Mouse (Mus musculus) MEL (cell line): ENCODE measurements around the gene Fam53b. TPM values are rescaled to one million over a fixed set of nuclear protein-coding genes. Genes with fewer than 3 reads are reported as not detected.

Source experiments
- DNase-seq: peaks from one replicate; pipeline ENCODE4 v3.0.0; 2011; ENCODE audit warnings: low read depth, low spot score
- H3K27ac ChIP-seq: 2 replicates; pipeline ENCODE4 v1.5.1; 2012; ENCODE audit warnings: low read depth, mild to moderate bottlenecking, control low read depth, low read length, moderate library complexity; ENCODE audit not compliant: control insufficient read depth
- H3K27me3 ChIP-seq, 2 experiments: fragments of 150-350 bp in 1 of 2; sonication (generic) in 1 of 2; 2 replicates each; pipeline ENCODE4 v1.6.1; 2012; ENCODE audit warnings: low read length in 2 of 2, mild to moderate bottlenecking in 2 of 2, improper control_type of control experiment in 1 of 2, moderate library complexity in 1 of 2; ENCODE audit not compliant: insufficient read depth in 2 of 2, control insufficient read depth in 1 of 2
- H3K36me3 ChIP-seq, 2 experiments: 2 replicates each; pipeline ENCODE4 v1.6.1; 2012 to 2014; ENCODE audit warnings: low read length in 2 of 2, improper control_type of control experiment in 1 of 2, inconsistent platforms in 1 of 2, mild to moderate bottlenecking in 1 of 2; ENCODE audit not compliant: insufficient read depth in 2 of 2, control insufficient read depth in 1 of 2
- H3K4me1 ChIP-seq, 2 experiments: fragments of 150-350 bp in 1 of 2; sonication (generic) in 1 of 2; 2 replicates each; pipeline ENCODE4 v1.6.1; 2012; ENCODE audit warnings: low read length in 2 of 2, improper control_type of control experiment in 1 of 2, mild to moderate bottlenecking in 1 of 2; ENCODE audit not compliant: insufficient read depth in 2 of 2, control insufficient read depth in 1 of 2
- H3K4me3 ChIP-seq, 2 experiments: fragments of 150-350 bp in 1 of 2; sonication (generic) in 1 of 2; 2 replicates each; pipeline ENCODE4 v1.5.1; 2012; ENCODE audit warnings: low read depth in 2 of 2, low read length in 2 of 2, mild to moderate bottlenecking in 2 of 2, moderate library complexity in 2 of 2, control low read depth in 1 of 2, improper control_type of control experiment in 1 of 2; ENCODE audit not compliant: control insufficient read depth in 1 of 2, insufficient read depth in 1 of 2
- H3K79me2 ChIP-seq: 2 replicates; pipeline ENCODE4 v1.6.1; 2012; ENCODE audit warnings: mild to moderate bottlenecking, low read length, moderate library complexity; ENCODE audit not compliant: control insufficient read depth, poor library complexity, insufficient read depth
- H3K9ac ChIP-seq: 2 replicates; pipeline ENCODE4 v1.6.1; 2012; ENCODE audit warnings: low read depth, mild to moderate bottlenecking, control low read depth, low read length, moderate library complexity; ENCODE audit not compliant: control insufficient read depth, poor library complexity, severe bottlenecking
- H3K9me3 ChIP-seq: fragments of 150-350 bp; sonication (generic); replicated peaks from 2 replicates; pipeline ENCODE4 v1.6.1; 2012; ENCODE audit warnings: mild to moderate bottlenecking, low read length, improper control_type of control experiment, moderate library complexity; ENCODE audit not compliant: insufficient read depth
- CTCF ChIP-seq, 3 experiments: IDR thresholded peaks in 2 of 3; conservative IDR thresholded peaks in 1 of 3; 2 replicates each; pipeline ENCODE4 v1.5.1; 2011 to 2012; ENCODE audit warnings: low read length in 3 of 3, low read depth in 2 of 3, mild to moderate bottlenecking in 2 of 3, improper control_type of control experiment in 1 of 3, inconsistent platforms in 1 of 3, mixed read lengths in 1 of 3, moderate library complexity in 1 of 3; ENCODE audit not compliant: control insufficient read depth in 1 of 3, insufficient read depth in 1 of 3, poor library complexity in 1 of 3, severe bottlenecking in 1 of 3
- ELF1 ChIP-seq: IDR thresholded peaks from 2 replicates; pipeline ENCODE4 v1.6.1; 2014; ENCODE audit warnings: low read depth, mild to moderate bottlenecking, inconsistent platforms, low read length, improper control_type of control experiment, moderate library complexity
- GATA1 ChIP-seq: IDR thresholded peaks from 2 replicates; pipeline ENCODE4 v1.6.1; 2011; ENCODE audit warnings: low read depth, low read length, improper control_type of control experiment
- POLR2A ChIP-seq, 2 experiments: IDR thresholded peaks; 2 replicates each; pipeline ENCODE4 v1.6.1; 2011 to 2012; ENCODE audit warnings: low read length in 2 of 2, mild to moderate bottlenecking in 2 of 2, control low read depth in 1 of 2, improper control_type of control experiment in 1 of 2, low read depth in 1 of 2, moderate library complexity in 1 of 2; ENCODE audit not compliant: control insufficient read depth in 1 of 2, insufficient read depth in 1 of 2, poor library complexity in 1 of 2
- POLR2AphosphoS5 ChIP-seq: IDR thresholded peaks from 2 replicates; pipeline ENCODE4 v1.6.1; 2012; ENCODE audit warnings: low read depth, borderline replicate concordance, mild to moderate bottlenecking, inconsistent platforms, low read length, moderate library complexity, mixed read lengths
- SMC3 ChIP-seq: IDR thresholded peaks from 2 replicates; pipeline ENCODE4 v1.6.1; 2011; ENCODE audit warnings: low read depth, low read length, improper control_type of control experiment
- TAL1 ChIP-seq: IDR thresholded peaks from 2 replicates; pipeline ENCODE4 v1.6.1; 2012; ENCODE audit warnings: mild to moderate bottlenecking, inconsistent platforms, low read length, moderate library complexity, mixed read lengths
- USF1 ChIP-seq: IDR thresholded peaks from 2 replicates; pipeline ENCODE4 v1.6.1; 2014; ENCODE audit warnings: low read depth, mild to moderate bottlenecking, inconsistent platforms, low read length, improper control_type of control experiment, moderate library complexity
- USF2 ChIP-seq, 2 experiments: IDR thresholded peaks; 2 replicates each; pipeline ENCODE4 v1.6.1; 2011 to 2012; ENCODE audit warnings: improper control_type of control experiment in 2 of 2, low read length in 2 of 2, borderline replicate concordance in 1 of 2, inconsistent platforms in 1 of 2, low read depth in 1 of 2, mild to moderate bottlenecking in 1 of 2; ENCODE audit not compliant: insufficient read depth in 1 of 2
- ZMIZ1 ChIP-seq: IDR thresholded peaks from 2 replicates; pipeline ENCODE4 v1.6.1; 2012; ENCODE audit warnings: low read depth, mild to moderate bottlenecking, inconsistent platforms, low read length, improper control_type of control experiment, moderate library complexity
- ZNF384 ChIP-seq: IDR thresholded peaks from 2 replicates; pipeline ENCODE4 v1.6.1; 2012; ENCODE audit warnings: low read depth, mild to moderate bottlenecking, inconsistent platforms, low read length, improper control_type of control experiment
- polyA plus RNA-seq, 2 experiments: library from polyadenylated mRNA; stranded (reverse) in 1 of 2; unstranded in 1 of 2; fragments of >175 nt in 1 of 2; fragments of >200 nt in 1 of 2; gene quantifications; 2 replicates each; pipeline versions ENCODE4 v1.2.1 to v1.2.4; 2012; ENCODE audit warnings: low replicate concordance in 2 of 2, low read depth in 1 of 2; ENCODE audit not compliant: insufficient read length in 2 of 2, insufficient read depth in 1 of 2, missing spikeins in 1 of 2
- total RNA-seq: library from RNA; depleted of rRNA; stranded (reverse); fragments of 300-350 nt; gene quantifications from 2 replicates; pipeline ENCODE4 v1.2.3, GENCODE M21; 2012

Gene Fam53b
- total and polyA plus RNA-seq, 3 experiments: 7.9 to 15.4 TPM; not detected in 1

- H3K36me3 ChIP-seq: no peaks in the 10 kb centered on the region
- TF ChIP-seq ZMIZ1 (no peak), GATA1 (no peak), SMC3 (no peak), ZNF384 (no peak), USF1 (no peak), POLR2AphosphoS5 (no peak)
- no peak overlapping the region for H3K4me3 ChIP-seq
- no peaks in the 10 kb centered on the region for H3K9me3 ChIP-seq
- no peaks in the 10 kb centered on the region for H3K79me2 ChIP-seq
- H3K4me1 ChIP-seq: no peaks in the 10 kb centered on the region
- no peak overlapping the region for H3K9ac ChIP-seq
- H3K27ac ChIP-seq: no peak overlapping the region
- no peak for DNase-seq
- H3K27me3 ChIP-seq: no peaks in the 10 kb centered on the region
Measured at GRCm38 (mm10) chr7:132700107-132700506, 113.6 kb downstream of the Fam53b start.

GRCm38 (mm10) chr7:132699639-132700038 lies 114.0 kb downstream of the Fam53b start:
- H3K4me1 ChIP-seq: no peaks in the 10 kb centered on the region
- no peak overlapping the region for H3K27ac ChIP-seq
- no peaks in the 10 kb centered on the region for H3K36me3 ChIP-seq
- H3K9ac ChIP-seq: no peak overlapping the region
- H3K4me3 ChIP-seq: no peak overlapping the region
- no peaks in the 10 kb centered on the region for H3K27me3 ChIP-seq
- DNase-seq: no peak
- no peaks in the 10 kb centered on the region for H3K79me2 ChIP-seq
- TF ChIP-seq ELF1 (no peak), USF1 (peak; percentile 49; the same call in 1 of the 2 replicates)
- H3K9me3 ChIP-seq: no peaks in the 10 kb centered on the region

- no peaks in the 10 kb centered on the region for H3K4me1 ChIP-seq
- no peak for DNase-seq
- TF ChIP-seq USF2 (IDR thresholded peaks at IDR 0.05; ENCODE audit: borderline replicate concordance in 1 of 2, insufficient read depth in 1 of 2, low read depth in 1 of 2, low read length in 2 of 2) (no peak), TAL1 (no peak), ELF1 (no peak), POLR2A (IDR thresholded peaks at IDR 0.05; ENCODE audit: control insufficient read depth in 1 of 2, insufficient read depth in 1 of 2, low read depth in 1 of 2, low read length in 2 of 2, poor library complexity in 1 of 2) (no peak), SMC3 (no peak), GATA1 (no peak), CTCF (IDR thresholded peaks at IDR 0.05 in 2 of 3, conservative IDR thresholded peaks at IDR 0.05 in 1 of 3; ENCODE audit: control insufficient read depth in 1 of 3, insufficient read depth in 1 of 3, low read depth in 2 of 3, low read length in 3 of 3, poor library complexity in 1 of 3, severe bottlenecking in 1 of 3) (no peak), USF1 (no peak)
- TF ChIP-seq, all 39 proteins: peak for 0
- H3K4me3 ChIP-seq: no peak overlapping the region
- H3K9me3 ChIP-seq: no peaks in the 10 kb centered on the region
- no peaks in the 10 kb centered on the region for H3K36me3 ChIP-seq
- no peaks in the 10 kb centered on the region for H3K79me2 ChIP-seq
- no peak overlapping the region for H3K27ac ChIP-seq
- no peak overlapping the region for H3K9ac ChIP-seq
- no peaks in the 10 kb centered on the region for H3K27me3 ChIP-seq
Measured at GRCm38 (mm10) chr7:132699165-132699564, 114.5 kb downstream of the Fam53b start.
